Mouse (Mus musculus): ENCODE data around the gene Mrpl49. TPM values are rescaled to one million over a fixed set of nuclear protein-coding genes. Genes with fewer than 3 reads are reported as not detected.

Mrpl49 gene
- polyA plus RNA-seq, 1 experiment from 2014 or later: 37.4 TPM

GRCm38 (mm10) chr19:6085417-6085879, 27.9 kb upstream of the Mrpl49 start:
- no peaks in the 10 kb centered on the region for H3K9me3 ChIP-seq (replicated peaks; ENCODE audit: control insufficient read depth, low read length)
- H3K36me3 ChIP-seq (ENCODE audit: control insufficient read depth, insufficient read depth): peaks cover 48% of the 10 kb centered on the region
- peak overlapping the region; percentile 88 for H3K9ac ChIP-seq (ENCODE audit: low read depth, low read length)
- peak overlapping the region; percentile 88 for H3K4me2 ChIP-seq (ENCODE audit: low read depth, low read length)
- H3K4me3 ChIP-seq (ENCODE audit: low read depth, low read length): peak overlapping the region; percentile 95
- peaks cover 21% of the 10 kb centered on the region for H3K4me1 ChIP-seq (ENCODE audit: control insufficient read depth, low read depth, low read length)
- peak overlapping the region; percentile 93 for H3K27ac ChIP-seq (ENCODE audit: low read length)
- peak; percentile 80 for ATAC-seq (ENCODE audit: low read depth)
- H3K27me3 ChIP-seq (ENCODE audit: control insufficient read depth, insufficient read depth, low read depth, low read length): no peaks in the 10 kb centered on the region
- under 1% methylated on average over 17 of the region's 17 CpGs for WGBS (ENCODE audit: insufficient replicate concordance)

- peak; percentile 90 for ATAC-seq (ENCODE audit: low read depth)
- Histone ChIP-seq H3K27me3 (ENCODE audit: control insufficient read depth, insufficient read depth, low read depth, low read length) (no peaks in the 10 kb centered on the region), H3K9ac (ENCODE audit: low read depth, low read length) (peak within 1 kb of the TSS; percentile 88), H3K4me1 (ENCODE audit: control insufficient read depth, low read depth, low read length) (peaks cover 21% of the 10 kb centered on the region), H3K4me2 (ENCODE audit: low read depth, low read length) (peak within 1 kb of the TSS; percentile 88), H3K27ac (ENCODE audit: low read length) (peak within 1 kb of the TSS; percentile 93), H3K4me3 (ENCODE audit: low read depth, low read length) (peak within 1 kb of the TSS; percentile 95), H3K36me3 (ENCODE audit: control insufficient read depth, insufficient read depth) (peaks cover 41% of the 10 kb centered on the region), H3K9me3 (replicated peaks; ENCODE audit: control insufficient read depth, low read length) (no peaks in the 10 kb centered on the region)
- WGBS (ENCODE audit: insufficient replicate concordance): under 1% methylated on average over 58 of the region's 58 CpGs
Observed at GRCm38 (mm10) chr19:6084478-6085248, 27.1 kb upstream of the Mrpl49 start, which contains the start of the genes Zfpl1 and Cdca5. Gene Zfpl1 (minus strand): TSS chr19:6084956. Gene Cdca5 (plus strand): TSS chr19:6084983.

- H3K4me2 ChIP-seq (ENCODE audit: low read depth, low read length): no peak within 1 kb of the TSS
- H3K9me3 ChIP-seq (replicated peaks; ENCODE audit: control insufficient read depth, low read length): no peaks in the 10 kb centered on the region
- no peak within 1 kb of the TSS for H3K9ac ChIP-seq (ENCODE audit: low read depth, low read length)
- H3K36me3 ChIP-seq (ENCODE audit: control insufficient read depth, insufficient read depth): peaks cover 19% of the 10 kb centered on the region
- no peaks in the 10 kb centered on the region for H3K27me3 ChIP-seq (ENCODE audit: control insufficient read depth, insufficient read depth, low read depth, low read length)
- H3K27ac ChIP-seq (ENCODE audit: low read length): no peak within 1 kb of the TSS
- 80% methylated on average over 9 of the region's 9 CpGs for WGBS (ENCODE audit: insufficient replicate concordance)
- H3K4me1 ChIP-seq (ENCODE audit: control insufficient read depth, low read depth, low read length): peaks cover 26% of the 10 kb centered on the region
- no peak for ATAC-seq (ENCODE audit: low read depth)
- no peak within 1 kb of the TSS for H3K4me3 ChIP-seq (ENCODE audit: low read depth, low read length)
Observed at GRCm38 (mm10) chr19:6082156-6082555, 24.6 kb upstream of the Mrpl49 start, which contains the start of gene Gm28374. Gene Gm28374 (minus strand): TSS chr19:6082256.

GRCm38 (mm10) chr19:6079983-6080480, 22.4 kb upstream of the Mrpl49 start, which contains the start of gene Tmem262:
Gene Tmem262 (plus strand): TSS chr19:6080033.
- ATAC-seq (ENCODE audit: low read depth): no peak
- 76% methylated on average over 12 of the region's 12 CpGs for WGBS (ENCODE audit: insufficient replicate concordance)
- Histone ChIP-seq H3K9me3 (replicated peaks; ENCODE audit: control insufficient read depth, low read length) (no peaks in the 10 kb centered on the region), H3K4me1 (ENCODE audit: control insufficient read depth, low read depth, low read length) (peaks cover 26% of the 10 kb centered on the region), H3K9ac (ENCODE audit: low read depth, low read length) (no peak within 1 kb of the TSS), H3K36me3 (ENCODE audit: control insufficient read depth, insufficient read depth) (peaks cover 8% of the 10 kb centered on the region; the same call in 1 of the 2 replicates), H3K27me3 (ENCODE audit: control insufficient read depth, insufficient read depth, low read depth, low read length) (no peaks in the 10 kb centered on the region), H3K27ac (ENCODE audit: low read length) (no peak within 1 kb of the TSS), H3K4me2 (ENCODE audit: low read depth, low read length) (no peak within 1 kb of the TSS), H3K4me3 (ENCODE audit: low read depth, low read length) (no peak within 1 kb of the TSS)

- peak; percentile 88 for ATAC-seq (ENCODE audit: low read depth)
- Histone ChIP-seq H3K9ac (ENCODE audit: low read depth, low read length) (peak within 1 kb of the TSS; percentile 86), H3K27me3 (ENCODE audit: control insufficient read depth, insufficient read depth, low read depth, low read length) (no peaks in the 10 kb centered on the region), H3K9me3 (replicated peaks; ENCODE audit: control insufficient read depth, low read length) (no peaks in the 10 kb centered on the region), H3K27ac (ENCODE audit: low read length) (peak within 1 kb of the TSS; percentile 86), H3K4me2 (ENCODE audit: low read depth, low read length) (peak within 1 kb of the TSS; percentile 81), H3K36me3 (ENCODE audit: control insufficient read depth, insufficient read depth) (peaks cover 6% of the 10 kb centered on the region; the same call in 1 of the 2 replicates), H3K4me1 (ENCODE audit: control insufficient read depth, low read depth, low read length) (peaks cover 17% of the 10 kb centered on the region), H3K4me3 (ENCODE audit: low read depth, low read length) (peak within 1 kb of the TSS; percentile 89)
- WGBS (ENCODE audit: insufficient replicate concordance): under 1% methylated on average over 33 of the region's 33 CpGs
Observed at GRCm38 (mm10) chr19:6076564-6077393, 19.2 kb upstream of the Mrpl49 start, which contains the start of gene Vps51. Gene Vps51 (minus strand): TSS chr19:6077231.

GRCm38 (mm10) chr19:6073889-6074288, 16.3 kb upstream of the Mrpl49 start:
- WGBS (ENCODE audit: insufficient replicate concordance): 74% methylated on average over 5 of the region's 5 CpGs

GRCm38 (mm10) chr19:6071261-6071660, 13.7 kb upstream of the Mrpl49 start:
- 86% methylated on average over 19 of the region's 19 CpGs for WGBS (ENCODE audit: insufficient replicate concordance)
- no peak overlapping the region for H3K4me2 ChIP-seq (ENCODE audit: low read depth, low read length)
- ATAC-seq (ENCODE audit: low read depth): no peak

More at GRCm38 (mm10) chr19:6073889-6074288, 16.3 kb upstream of the Mrpl49 start:
- peaks cover 17% of the 10 kb centered on the region for H3K4me1 ChIP-seq (ENCODE audit: control insufficient read depth, low read depth, low read length)
- H3K9me3 ChIP-seq (replicated peaks; ENCODE audit: control insufficient read depth, low read length): no peaks in the 10 kb centered on the region
- H3K27ac ChIP-seq (ENCODE audit: low read length): peak overlapping the region; percentile 45
- no peaks in the 10 kb centered on the region for H3K27me3 ChIP-seq (ENCODE audit: control insufficient read depth, insufficient read depth, low read depth, low read length)
- no peak overlapping the region for H3K9ac ChIP-seq (ENCODE audit: low read depth, low read length)
- H3K4me3 ChIP-seq (ENCODE audit: low read depth, low read length): no peak overlapping the region
- H3K36me3 ChIP-seq (ENCODE audit: control insufficient read depth, insufficient read depth): peaks cover 3% of the 10 kb centered on the region
- no peak for ATAC-seq (ENCODE audit: low read depth)
- H3K4me2 ChIP-seq (ENCODE audit: low read depth, low read length): no peak overlapping the region

GRCm38 (mm10) chr19:6070571-6071250, 13.1 kb upstream of the Mrpl49 start:
- ATAC-seq (ENCODE audit: low read depth): no peak
- Histone ChIP-seq H3K27ac (ENCODE audit: low read length) (no peak overlapping the region), H3K4me1 (ENCODE audit: control insufficient read depth, low read depth, low read length) (peaks cover 25% of the 10 kb centered on the region), H3K27me3 (ENCODE audit: control insufficient read depth, insufficient read depth, low read depth, low read length) (no peaks in the 10 kb centered on the region), H3K4me3 (ENCODE audit: low read depth, low read length) (no peak overlapping the region), H3K9ac (ENCODE audit: low read depth, low read length) (no peak overlapping the region), H3K36me3 (ENCODE audit: control insufficient read depth, insufficient read depth) (peaks cover 3% of the 10 kb centered on the region), H3K9me3 (replicated peaks; ENCODE audit: control insufficient read depth, low read length) (no peaks in the 10 kb centered on the region), H3K4me2 (ENCODE audit: low read depth, low read length) (no peak overlapping the region)
- 83% methylated on average over 31 of the region's 31 CpGs for WGBS (ENCODE audit: insufficient replicate concordance)

More at GRCm38 (mm10) chr19:6071261-6071660, 13.7 kb upstream of the Mrpl49 start:
- Histone ChIP-seq H3K4me1 (ENCODE audit: control insufficient read depth, low read depth, low read length) (peaks cover 28% of the 10 kb centered on the region), H3K9ac (ENCODE audit: low read depth, low read length) (no peak overlapping the region), H3K27ac (ENCODE audit: low read length) (no peak overlapping the region), H3K4me3 (ENCODE audit: low read depth, low read length) (no peak overlapping the region), H3K36me3 (ENCODE audit: control insufficient read depth, insufficient read depth) (peaks cover 3% of the 10 kb centered on the region), H3K27me3 (ENCODE audit: control insufficient read depth, insufficient read depth, low read depth, low read length) (no peaks in the 10 kb centered on the region), H3K9me3 (replicated peaks; ENCODE audit: control insufficient read depth, low read length) (no peaks in the 10 kb centered on the region)

Data from liver, embryonic 16.5 days (tissue).